Mouse (Mus musculus) CD4-positive, CD25-positive, alpha-beta regulatory T cell (primary cell): ENCODE results near the gene Nrl. TPM values are rescaled to one million over a fixed set of nuclear protein-coding genes. Genes with fewer than 3 reads are reported as not detected.

ENCODE experiments used
- polyA plus RNA-seq: library from polyadenylated mRNA; unstranded; fragments of 100-300 nt; shearing (Covaris generic); gene quantifications from one replicate; pipeline ENCODE4 v1.2.1, GENCODE M21; 2017

The Nrl gene
- polyA plus RNA-seq = 0.08 TPM

DNA sequence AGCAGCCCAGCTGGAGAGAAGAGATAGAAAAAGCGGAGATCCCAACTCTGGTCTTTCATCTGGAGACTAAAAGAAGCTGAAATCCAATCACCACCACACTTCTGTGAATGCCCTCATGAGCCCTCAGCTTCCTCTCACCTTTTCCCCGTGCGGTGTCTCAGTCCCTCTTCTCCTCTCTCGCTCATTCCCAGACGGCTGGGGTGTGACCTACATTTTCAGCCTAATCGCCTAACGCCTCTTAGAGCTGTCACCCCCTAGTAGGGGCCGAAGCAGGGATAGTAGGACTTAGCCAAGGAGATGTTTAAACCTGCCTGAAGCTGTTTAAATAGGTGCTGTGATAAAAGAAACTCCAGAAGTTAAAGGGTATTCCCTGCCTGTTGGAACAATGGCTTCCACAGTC lies at the start of gene Nrl:
Gene Nrl, minus strand, starts transcription at position 197 of the 400 bp plus-strand sequence.

DNA sequence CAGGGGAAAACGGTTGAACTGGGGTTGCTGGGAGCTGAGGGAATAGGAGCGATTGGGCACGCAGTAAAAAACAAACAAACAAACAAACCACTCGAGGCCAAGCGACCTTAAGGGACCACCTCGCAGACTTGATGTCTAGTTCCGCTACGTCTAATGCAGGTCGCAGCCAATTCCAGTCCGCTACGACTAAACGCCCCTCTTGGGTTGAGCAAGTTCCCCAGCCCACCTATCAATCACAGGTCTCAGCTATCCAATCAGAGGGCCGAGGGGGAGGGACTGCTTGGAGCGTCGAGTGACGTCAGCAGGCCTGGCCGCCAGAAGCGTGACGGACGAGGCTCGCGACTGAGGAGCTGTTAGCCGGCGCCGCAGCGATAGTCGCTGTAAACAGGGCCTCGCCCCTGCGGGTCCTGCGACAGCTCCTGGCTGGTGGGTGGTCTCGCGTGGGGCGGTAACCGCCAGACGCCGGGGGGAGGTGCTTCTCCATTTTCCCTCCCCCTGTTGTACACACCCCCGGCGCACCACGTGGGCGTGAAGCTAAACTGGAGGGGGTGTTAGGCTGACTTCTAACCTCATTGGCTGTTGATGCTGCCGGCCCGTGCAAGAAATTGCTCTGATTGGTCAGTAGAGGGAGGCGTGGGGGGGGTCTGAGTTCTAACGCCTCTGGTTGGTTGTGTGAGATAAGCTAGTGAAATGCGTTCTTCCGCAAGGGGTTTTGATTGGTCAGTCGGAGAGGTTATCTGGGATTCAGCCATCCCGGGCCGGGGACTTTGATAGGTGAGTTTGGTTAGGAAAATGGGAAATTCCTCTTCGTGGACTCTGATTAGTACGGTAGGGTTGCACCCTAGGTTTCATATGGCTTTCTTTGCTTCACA lies 35.7 kb upstream of the Nrl start, which contains the start of gene A730061H03Rik:
Gene A730061H03Rik, minus strand, starts transcription at position 205 of the 872 bp plus-strand sequence.

DNA sequence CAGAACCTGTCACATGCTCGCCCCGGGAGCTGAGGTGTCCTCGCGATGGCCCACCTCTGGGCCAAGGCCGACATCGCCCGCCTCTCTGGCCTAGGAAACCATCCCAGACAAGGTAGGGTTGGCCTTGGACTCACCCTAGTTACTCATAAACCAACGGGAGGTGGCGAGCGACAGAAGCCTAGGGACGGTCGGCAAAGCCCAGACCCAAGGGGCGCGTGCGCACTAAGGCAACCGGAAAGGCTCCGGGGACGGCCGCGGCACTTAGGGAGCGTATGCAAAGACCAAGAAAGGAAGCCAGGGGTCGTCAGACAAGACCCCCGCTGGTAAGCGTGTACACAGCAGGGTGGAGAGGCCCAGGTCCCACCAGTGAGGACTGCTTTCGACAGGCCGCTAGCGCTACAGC lies 35.0 kb upstream of the Nrl start, which contains the start of gene Dcaf11:
Gene Dcaf11, plus strand, starts transcription at position 208 of the 403 bp plus-strand sequence.

DNA sequence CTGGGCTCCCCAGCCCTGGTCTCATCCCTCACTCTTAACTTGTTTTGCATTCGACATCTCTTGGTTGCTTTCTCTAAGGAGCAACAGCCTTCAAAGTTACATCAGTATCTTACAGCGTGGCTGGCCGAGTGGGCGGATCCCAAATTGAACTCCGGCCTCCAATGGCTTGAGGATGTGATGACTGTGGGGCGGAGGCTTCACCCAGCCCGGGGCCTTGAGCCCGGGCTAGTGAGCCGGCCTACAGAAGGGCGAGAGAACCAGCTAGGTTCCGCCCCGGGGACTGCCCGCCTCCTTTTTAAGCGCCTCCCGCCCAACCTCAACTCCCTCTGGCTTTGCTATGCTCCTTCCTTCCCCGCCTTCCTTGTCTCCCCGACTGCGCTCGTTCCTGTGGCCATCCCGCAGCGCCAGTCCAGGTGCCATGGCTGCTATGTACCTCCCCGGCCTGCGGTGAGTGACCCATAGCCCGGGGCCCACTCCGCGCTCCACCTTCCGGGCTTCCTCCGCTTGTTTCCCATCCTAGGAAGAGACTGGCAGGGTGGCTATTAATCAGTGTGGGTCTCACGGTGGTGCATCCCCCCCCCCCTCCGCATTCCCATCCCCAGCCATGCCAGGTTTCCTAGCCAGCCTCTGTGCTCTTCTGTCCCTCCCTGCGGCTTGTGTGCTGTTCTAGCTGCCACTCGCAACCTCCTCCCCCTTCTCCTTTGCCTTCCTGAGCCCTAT lies 15.4 kb upstream of the Nrl start, which contains the start of gene Pck2:
Gene Pck2, plus strand, starts transcription at position 200 of the 720 bp plus-strand sequence.

DNA sequence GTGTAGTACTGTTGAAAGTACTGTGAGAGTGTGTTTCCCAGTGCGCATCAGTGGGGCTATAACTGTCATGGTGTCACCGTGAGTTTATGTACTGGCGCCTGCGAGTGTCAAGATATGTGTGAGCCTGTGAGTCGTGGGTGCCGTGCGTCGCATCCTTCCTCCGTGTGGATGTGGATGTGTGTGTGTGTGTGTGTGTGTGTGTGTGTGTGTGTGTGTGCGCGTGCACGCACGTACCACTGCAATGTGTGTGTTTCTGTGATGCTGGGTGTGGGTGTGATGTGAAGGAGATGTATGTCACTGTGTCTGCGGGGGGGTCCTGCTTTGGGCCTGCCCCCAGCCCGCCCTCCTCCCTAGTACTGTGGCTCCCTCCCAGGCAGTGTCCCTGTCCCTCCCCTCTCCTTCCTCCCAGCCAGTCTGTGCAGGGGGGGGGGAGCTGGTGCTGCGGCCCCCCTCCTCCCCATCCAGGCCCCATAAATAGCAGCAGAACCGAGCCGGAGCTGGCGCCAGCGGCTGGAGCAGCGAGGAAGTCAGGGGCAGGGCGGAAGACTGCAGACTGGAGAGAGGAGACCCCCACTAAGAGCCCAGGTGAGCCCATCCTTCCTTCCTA lies 14.6 kb downstream of the Nrl start, which contains the start of gene Cpne6:
Gene Cpne6, plus strand, starts transcription at position 321 of the 607 bp plus-strand sequence.

DNA sequence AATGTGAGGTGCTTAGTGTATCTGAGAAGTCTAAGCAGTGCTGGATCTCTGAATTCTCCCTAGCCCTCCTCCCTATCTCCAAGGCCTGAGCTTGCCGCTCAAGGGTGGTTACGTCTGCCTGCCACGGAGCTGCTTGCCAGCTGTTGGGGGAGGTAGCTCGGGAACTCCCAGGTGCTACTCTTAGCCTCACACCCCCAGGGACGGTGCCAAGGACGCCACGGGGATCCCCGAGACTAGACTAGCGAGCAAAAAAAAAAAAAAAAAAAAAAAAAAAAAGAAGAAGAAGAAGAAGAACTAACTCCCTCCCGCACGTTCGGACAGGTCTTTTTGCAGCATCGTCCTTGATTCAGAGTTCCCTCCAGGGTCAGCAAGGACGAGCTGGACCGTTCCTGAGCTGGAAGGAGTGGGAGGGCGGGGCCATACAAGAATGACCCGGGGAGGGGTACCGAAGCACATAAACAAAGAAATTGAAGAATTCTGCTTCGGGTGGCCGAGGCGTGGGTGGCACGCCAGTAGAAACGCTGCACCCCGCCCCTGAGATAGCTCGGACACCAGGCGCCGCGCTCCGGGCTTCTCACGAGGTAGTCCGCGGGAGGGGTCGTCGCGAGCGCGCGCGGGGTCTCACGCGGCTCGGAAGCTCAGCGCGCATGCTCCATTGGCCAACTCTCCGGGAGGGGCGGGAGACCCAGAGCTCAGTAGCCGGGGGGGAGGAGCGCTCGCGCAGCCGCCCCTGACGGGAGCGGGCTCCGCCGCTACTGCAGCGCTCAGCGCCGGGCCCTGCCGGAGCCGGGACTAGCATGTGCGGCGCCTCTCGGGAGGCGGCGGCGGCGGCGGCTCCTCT lies 34.2 kb downstream of the Nrl start, which contains the start of gene Carmil3:
Gene Carmil3, plus strand, starts transcription at position 291 of the 841 bp plus-strand sequence.

DNA sequence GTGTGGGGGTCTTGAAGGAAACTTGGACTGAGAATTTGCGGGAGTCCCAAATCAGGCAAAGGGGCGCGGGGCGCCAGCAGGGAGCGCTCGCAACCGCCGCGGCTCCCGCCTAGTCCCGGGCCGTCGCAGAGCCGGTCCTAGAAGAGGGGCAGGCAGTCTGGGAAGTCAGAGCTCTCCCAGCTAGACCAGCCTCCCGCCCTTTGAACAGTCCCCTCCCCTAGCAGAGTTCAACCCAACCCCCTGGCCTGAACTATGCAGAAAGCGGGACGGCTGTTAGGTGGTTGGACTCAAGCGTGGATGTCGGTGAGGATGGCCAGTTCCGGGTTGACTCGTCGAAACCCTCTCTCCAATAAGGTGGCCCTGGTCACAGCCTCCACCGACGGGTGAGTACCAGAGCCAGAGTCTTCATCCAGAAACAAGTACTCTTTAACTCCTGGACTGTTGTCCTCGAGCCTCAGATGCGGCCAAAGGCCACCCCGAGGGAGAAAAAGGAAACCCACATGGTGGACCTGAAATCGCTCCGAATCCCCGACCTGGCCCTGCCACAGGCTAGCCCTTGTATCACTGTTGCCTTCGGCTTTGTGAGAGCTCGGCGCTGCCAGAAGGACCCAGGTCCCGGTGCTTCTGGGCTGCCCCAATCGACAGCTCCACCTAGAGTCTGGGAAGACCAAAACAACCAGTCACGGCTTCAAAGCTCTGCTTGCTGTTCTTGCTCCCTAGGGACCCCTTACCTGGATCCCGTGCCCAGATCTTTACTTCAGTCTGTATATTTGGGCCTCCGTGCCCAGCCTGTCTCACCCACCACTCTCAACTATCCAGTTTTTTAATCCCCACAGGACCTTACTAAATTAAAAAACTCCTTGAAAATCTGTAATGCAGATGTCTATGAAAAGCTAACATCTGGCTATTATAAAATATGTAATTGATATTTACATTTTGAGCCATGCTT lies 45.9 kb downstream of the Nrl start, which contains the start of gene Dhrs4:
Gene Dhrs4, plus strand, starts transcription at position 108 of the 949 bp plus-strand sequence.

Other genes starting within 250 kb of the Nrl start
- gene Dhrs4, start 46.2 kb downstream of the Nrl start, polyA plus RNA-seq = 37.4 TPM
- 0.60 TPM for gene Carmil3, start 34.3 kb downstream of the Nrl start, polyA plus RNA-seq
- 0.05 TPM for gene Cpne6, start 14.5 kb downstream of the Nrl start, polyA plus RNA-seq
- gene Pck2, start 15.3 kb upstream of the Nrl start, polyA plus RNA-seq = 30.9 TPM
- 139 TPM for gene Dcaf11, start 35.0 kb upstream of the Nrl start, polyA plus RNA-seq
- gene A730061H03Rik, start 35.4 kb upstream of the Nrl start, polyA plus RNA-seq = 4.4 TPM
- not detected for gene Fitm1, start 50.6 kb upstream of the Nrl start, polyA plus RNA-seq
- 1,061 TPM for gene Psme1, start 53.1 kb upstream of the Nrl start, polyA plus RNA-seq
- gene Emc9, start 60.3 kb upstream of the Nrl start, polyA plus RNA-seq = 41.4 TPM
- gene Psme2, start 66.1 kb upstream of the Nrl start, polyA plus RNA-seq = 694 TPM
- 64.2 TPM for gene Rnf31, start 66.7 kb upstream of the Nrl start, polyA plus RNA-seq
- 196 TPM for gene Irf9, start 78.6 kb upstream of the Nrl start, polyA plus RNA-seq
- 9.6 TPM for gene Rec8, start 93.1 kb upstream of the Nrl start, polyA plus RNA-seq
- 70.3 TPM for gene Ipo4, start 111.0 kb upstream of the Nrl start, polyA plus RNA-seq
- gene Gm49378, start 112.9 kb upstream of the Nrl start, polyA plus RNA-seq = 1.3 TPM
- gene Tm9sf1, start 118.8 kb upstream of the Nrl start, polyA plus RNA-seq = 83.6 TPM
- gene Tssk4, start 125.2 kb upstream of the Nrl start, polyA plus RNA-seq = 2.1 TPM
- 111 TPM for gene Mdp1, start 135.5 kb upstream of the Nrl start, polyA plus RNA-seq
- 50.7 TPM for gene Gmpr2, start 147.0 kb upstream of the Nrl start, polyA plus RNA-seq
- gene Nedd8, start 147.1 kb upstream of the Nrl start, polyA plus RNA-seq = 388 TPM
- gene Tinf2, start 156.8 kb upstream of the Nrl start, polyA plus RNA-seq = 69.1 TPM
- 0.47 TPM for gene Tgm1, start 188.9 kb upstream of the Nrl start, polyA plus RNA-seq
- 75.9 TPM for gene Rabggta, start 197.3 kb upstream of the Nrl start, polyA plus RNA-seq
- gene Dhrs1, start 220.7 kb upstream of the Nrl start, polyA plus RNA-seq = 36.0 TPM
- 51.0 TPM for gene Nop9, start 220.7 kb upstream of the Nrl start, polyA plus RNA-seq
- not detected for gene Cideb, start 233.5 kb upstream of the Nrl start, polyA plus RNA-seq
- 0.07 TPM for gene Ltb4r2, start 236.4 kb upstream of the Nrl start, polyA plus RNA-seq
- 1.9 TPM for gene Ltb4r1, start 241.0 kb upstream of the Nrl start, polyA plus RNA-seq